Mouse (Mus musculus): Measurements from ENCODE around the gene Rtn4rl2. TPM values are rescaled to one million over a fixed set of nuclear protein-coding genes. Genes with fewer than 3 reads are reported as not detected.
"Not testable (repeated sequence)": the region's sequence is repeated elsewhere in the genome, so short reads cannot be mapped to it uniquely, and the experiment has no call there.

The Rtn4rl2 gene
- total RNA-seq, 1 experiment, result 0.80 TPM

DNA sequence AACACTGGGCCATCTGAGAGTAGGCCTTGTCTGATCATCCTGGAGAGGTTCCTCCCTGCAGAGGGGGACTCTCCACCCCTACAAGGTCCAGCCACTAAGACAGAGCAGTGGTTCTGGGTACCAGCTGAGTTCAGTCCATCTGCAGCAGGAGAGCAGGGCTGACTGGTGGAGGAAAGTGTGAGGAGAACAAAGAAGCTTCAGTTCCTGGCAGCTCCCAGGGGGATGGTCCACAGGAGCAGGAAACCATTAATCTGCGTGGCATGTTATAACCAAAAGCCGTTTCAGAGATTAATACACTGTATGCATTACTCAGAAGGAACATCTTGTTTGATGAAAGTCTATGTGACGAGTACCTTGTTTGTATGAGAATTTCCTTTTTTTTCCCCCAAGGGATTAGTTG lies 26.2 kb upstream of the Rtn4rl2 start:
- Histone ChIP-seq H3K27ac (ENCODE audit: insufficient read depth, low read depth, low read length, poor library complexity, severe bottlenecking) (no peak overlapping the region), H3K4me1 (ENCODE audit: control insufficient read depth in 2 of 2, insufficient read depth in 2 of 2, low read length in 2 of 2, poor library complexity in 1 of 2) (no peaks in the 10 kb centered on the region), H3K9me3 (ENCODE audit: control insufficient read depth, insufficient read depth, low read depth, low read length) (no peaks in the 10 kb centered on the region), H3K4me3 (ENCODE audit: insufficient read depth in 1 of 2, low read depth in 1 of 2, low read length in 2 of 2, poor library complexity in 1 of 2, severe bottlenecking in 1 of 2) (no peak overlapping the region), H3K9ac (ENCODE audit: insufficient read depth, low read depth, low read length, poor library complexity, severe bottlenecking) (no peak overlapping the region), H3K36me3 (ENCODE audit: control insufficient read depth, insufficient read depth, low read length, poor library complexity, severe bottlenecking) (no peaks in the 10 kb centered on the region)
- TF ChIP-seq ZNF384 (IDR thresholded peaks at IDR 0.05; ENCODE audit: low read depth, low read length), result no peak
- no peak for TF ChIP-seq MAFK (IDR thresholded peaks at IDR 0.05; ENCODE audit: insufficient read depth, low read depth, low read length)
- TF ChIP-seq CHD2 (IDR thresholded peaks at IDR 0.05; ENCODE audit: low read depth, low read length), result no peak
- TF ChIP-seq ZC3H11A (IDR thresholded peaks at IDR 0.05; ENCODE audit: borderline replicate concordance, low read depth, low read length), result no peak
- TF ChIP-seq HCFC1 (IDR thresholded peaks at IDR 0.05; ENCODE audit: borderline replicate concordance, insufficient read depth, low read length), result no peak
- DNase-seq (ENCODE audit: low read depth, low spot score), result no peak
- in situ Hi-C loops (cut with MboI; ENCODE audit: low sequenced_read_pairs in 2 of 2, unreplicated experiment in 2 of 2), result no loop called here

DNA sequence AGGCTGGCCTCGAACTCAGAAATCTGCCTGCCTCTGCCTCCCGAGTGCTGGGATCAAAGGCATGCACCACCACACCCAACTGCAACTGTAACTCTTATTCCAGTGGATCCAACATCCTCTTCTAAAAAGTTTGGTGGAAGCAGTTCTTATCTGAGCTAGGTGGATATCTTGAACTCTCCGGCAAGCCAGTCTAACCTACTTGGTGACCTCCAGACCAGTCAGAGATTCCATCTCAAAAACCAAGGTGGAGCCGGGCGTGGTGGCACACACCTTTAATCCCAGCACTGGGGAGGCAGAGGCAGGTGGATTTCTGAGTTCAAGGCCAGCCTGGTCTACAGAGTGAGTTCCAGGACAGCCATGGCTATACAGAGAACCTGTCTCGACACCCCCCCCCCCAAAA lies 10.2 kb upstream of the Rtn4rl2 start:
- in situ Hi-C loops (cut with MboI; ENCODE audit: low sequenced_read_pairs in 2 of 2, unreplicated experiment in 2 of 2); H3K27ac ChIP-seq (ENCODE audit: insufficient read depth, low read depth, low read length, poor library complexity, severe bottlenecking); H3K4me3 ChIP-seq (ENCODE audit: insufficient read depth in 1 of 2, low read depth in 1 of 2, low read length in 2 of 2, poor library complexity in 1 of 2, severe bottlenecking in 1 of 2); H3K36me3 ChIP-seq (ENCODE audit: control insufficient read depth, insufficient read depth, low read length, poor library complexity, severe bottlenecking); H3K4me1 ChIP-seq (ENCODE audit: control insufficient read depth in 2 of 2, insufficient read depth in 2 of 2, low read length in 2 of 2, poor library complexity in 1 of 2); H3K9me3 ChIP-seq (ENCODE audit: control insufficient read depth, insufficient read depth, low read depth, low read length); DNase-seq (ENCODE audit: low read depth, low spot score); H3K9ac ChIP-seq (ENCODE audit: insufficient read depth, low read depth, low read length, poor library complexity, severe bottlenecking): not testable (repeated sequence)

DNA sequence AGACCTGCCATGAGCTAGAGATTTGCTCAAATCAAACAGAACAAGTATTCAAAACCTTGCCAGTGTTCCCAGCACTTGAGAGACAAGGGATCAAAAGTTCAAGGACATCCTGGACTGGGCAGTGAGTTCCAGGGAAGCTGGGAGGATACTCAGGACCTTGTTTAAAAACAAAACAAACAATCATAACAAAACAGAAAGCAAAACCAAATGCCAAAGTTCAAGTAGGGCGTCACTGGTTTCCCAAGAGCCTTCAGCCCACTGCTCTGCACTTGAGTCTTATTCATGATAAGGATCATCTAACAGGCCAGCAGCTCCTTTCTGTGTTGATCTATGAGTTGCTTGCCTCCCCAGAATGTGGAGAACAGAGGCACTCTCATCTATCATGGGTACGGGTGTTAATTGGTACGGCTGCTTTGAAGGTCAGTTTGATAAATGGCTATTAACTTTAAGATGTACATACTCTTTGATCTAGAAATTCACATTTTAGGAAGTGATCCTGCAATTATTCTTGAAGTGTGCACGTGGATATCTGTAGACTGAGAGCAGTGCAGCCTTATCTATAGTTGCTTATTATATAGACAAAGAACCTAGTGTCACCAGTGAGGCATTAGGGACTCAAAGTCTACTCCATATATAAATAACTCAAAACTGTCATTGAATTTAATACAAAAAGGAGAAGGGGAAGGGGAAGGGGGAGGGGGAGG lies 9.1 kb upstream of the Rtn4rl2 start:
- Histone ChIP-seq H3K4me1 (ENCODE audit: control insufficient read depth in 2 of 2, insufficient read depth in 2 of 2, low read length in 2 of 2, poor library complexity in 1 of 2) (no peaks in the 10 kb centered on the region), H3K9me3 (ENCODE audit: control insufficient read depth, insufficient read depth, low read depth, low read length) (no peaks in the 10 kb centered on the region), H3K9ac (ENCODE audit: insufficient read depth, low read depth, low read length, poor library complexity, severe bottlenecking) (no peak overlapping the region), H3K36me3 (ENCODE audit: control insufficient read depth, insufficient read depth, low read length, poor library complexity, severe bottlenecking) (no peaks in the 10 kb centered on the region), H3K27ac (ENCODE audit: insufficient read depth, low read depth, low read length, poor library complexity, severe bottlenecking) (no peak overlapping the region), H3K4me3 (ENCODE audit: insufficient read depth in 1 of 2, low read depth in 1 of 2, low read length in 2 of 2, poor library complexity in 1 of 2, severe bottlenecking in 1 of 2) (no peak overlapping the region)
- no peak for TF ChIP-seq ZC3H11A (IDR thresholded peaks at IDR 0.05; ENCODE audit: borderline replicate concordance, low read depth, low read length)
- no peak for TF ChIP-seq MAFK (IDR thresholded peaks at IDR 0.05; ENCODE audit: insufficient read depth, low read depth, low read length)
- no peak for TF ChIP-seq ZNF384 (IDR thresholded peaks at IDR 0.05; ENCODE audit: low read depth, low read length)
- no peak for TF ChIP-seq HCFC1 (IDR thresholded peaks at IDR 0.05; ENCODE audit: borderline replicate concordance, insufficient read depth, low read length)
- TF ChIP-seq CHD2 (IDR thresholded peaks at IDR 0.05; ENCODE audit: low read depth, low read length), result no peak
- in situ Hi-C loops (cut with MboI; ENCODE audit: low sequenced_read_pairs in 2 of 2, unreplicated experiment in 2 of 2), result no loop called here
- DNase-seq (ENCODE audit: low read depth, low spot score), result no peak

DNA sequence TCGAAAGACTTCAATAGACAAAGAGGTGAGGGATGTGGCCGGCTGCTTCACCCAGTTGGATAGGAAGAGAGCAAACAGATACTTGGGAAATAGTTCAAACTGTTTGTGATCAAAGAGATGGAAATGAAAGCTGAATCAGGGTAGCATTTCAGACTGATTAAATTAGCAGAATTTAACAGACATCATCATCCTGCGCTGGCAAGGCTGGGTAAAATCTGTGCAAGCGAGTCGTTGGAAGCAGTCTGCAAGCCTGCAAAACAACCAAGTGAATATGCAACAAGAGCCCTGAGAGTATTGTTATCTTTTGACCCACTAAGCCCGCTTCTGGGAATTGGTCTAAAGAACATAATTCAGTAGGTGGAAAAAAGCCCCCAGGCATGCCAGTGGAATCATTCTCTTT lies 6.8 kb upstream of the Rtn4rl2 start:
- no peaks in the 10 kb centered on the region for H3K36me3 ChIP-seq (ENCODE audit: control insufficient read depth, insufficient read depth, low read length, poor library complexity, severe bottlenecking)
- in situ Hi-C loops (cut with MboI; ENCODE audit: low sequenced_read_pairs in 2 of 2, unreplicated experiment in 2 of 2), result no loop called here
- TF ChIP-seq CHD2 (IDR thresholded peaks at IDR 0.05; ENCODE audit: low read depth, low read length) (no peak), ZNF384 (IDR thresholded peaks at IDR 0.05; ENCODE audit: low read depth, low read length) (no peak), ZC3H11A (IDR thresholded peaks at IDR 0.05; ENCODE audit: borderline replicate concordance, low read depth, low read length) (no peak), MAFK (IDR thresholded peaks at IDR 0.05; ENCODE audit: insufficient read depth, low read depth, low read length) (no peak), HCFC1 (IDR thresholded peaks at IDR 0.05; ENCODE audit: borderline replicate concordance, insufficient read depth, low read length) (no peak)

DNA sequence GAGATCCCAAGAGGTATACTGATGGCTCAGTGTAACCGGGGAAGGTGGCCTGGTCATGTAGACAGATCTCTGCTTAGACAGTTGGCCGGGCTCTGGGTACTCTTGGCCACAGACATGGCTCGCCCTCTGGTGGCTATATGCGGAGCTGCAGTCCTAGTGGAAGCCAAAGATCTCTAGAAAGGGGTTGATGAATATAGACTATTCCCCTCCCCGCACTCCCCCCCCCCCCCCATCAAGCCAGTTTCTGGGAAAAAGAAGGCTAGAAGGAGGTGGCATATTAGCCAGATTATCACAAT lies 3.5 kb upstream of the Rtn4rl2 start:
- Histone ChIP-seq H3K4me1 (ENCODE audit: control insufficient read depth in 2 of 2, insufficient read depth in 2 of 2, low read length in 2 of 2, poor library complexity in 1 of 2) (peaks cover 0 to 12% of the 10 kb centered on the region in 2 experiments; a peak in 2 of 4 replicates), H3K9me3 (ENCODE audit: control insufficient read depth, insufficient read depth, low read depth, low read length) (no peaks in the 10 kb centered on the region), H3K4me3 (ENCODE audit: insufficient read depth in 1 of 2, low read depth in 1 of 2, low read length in 2 of 2, poor library complexity in 1 of 2, severe bottlenecking in 1 of 2) (no peak overlapping the region), H3K36me3 (ENCODE audit: control insufficient read depth, insufficient read depth, low read length, poor library complexity, severe bottlenecking) (no peaks in the 10 kb centered on the region), H3K27ac (ENCODE audit: insufficient read depth, low read depth, low read length, poor library complexity, severe bottlenecking) (no peak overlapping the region), H3K9ac (ENCODE audit: insufficient read depth, low read depth, low read length, poor library complexity, severe bottlenecking) (no peak overlapping the region)
- TF ChIP-seq ZC3H11A (IDR thresholded peaks at IDR 0.05; ENCODE audit: borderline replicate concordance, low read depth, low read length), result 0 out of 2 replicates have a peak, but pooled peaks have one; percentile 14
- TF ChIP-seq ZNF384 (IDR thresholded peaks at IDR 0.05; ENCODE audit: low read depth, low read length), result no peak
- in situ Hi-C loops (cut with MboI; ENCODE audit: low sequenced_read_pairs in 2 of 2, unreplicated experiment in 2 of 2), result no loop called here
- DNase-seq (ENCODE audit: low read depth, low spot score), result no peak

More for the DNA sequence above, 6.8 kb upstream of the Rtn4rl2 start:
- Histone ChIP-seq H3K9ac (ENCODE audit: insufficient read depth, low read depth, low read length, poor library complexity, severe bottlenecking) (no peak overlapping the region), H3K4me1 (ENCODE audit: control insufficient read depth in 2 of 2, insufficient read depth in 2 of 2, low read length in 2 of 2, poor library complexity in 1 of 2) (0 out of 4 replicates have a peak, but pooled peaks cover 0 to 3% of the 10 kb centered on the region in 2 experiments), H3K9me3 (ENCODE audit: control insufficient read depth, insufficient read depth, low read depth, low read length) (no peaks in the 10 kb centered on the region), H3K27ac (ENCODE audit: insufficient read depth, low read depth, low read length, poor library complexity, severe bottlenecking) (no peak overlapping the region), H3K4me3 (ENCODE audit: insufficient read depth in 1 of 2, low read depth in 1 of 2, low read length in 2 of 2, poor library complexity in 1 of 2, severe bottlenecking in 1 of 2) (no peak overlapping the region)
- no peak for DNase-seq (ENCODE audit: low read depth, low spot score)
